Mouse (Mus musculus) frontal cortex, adult 2 months (tissue): ENCODE measurements at regions not wholly inside any gene's neighbourhood (a gene's known extent, or its start where the extent isn't known, plus 50 kb on each side); places are given as distances from the start of the nearest gene placed in this dataset.

Experiments used
- DNase-seq, 2 experiments: peaks; one replicate each; pipeline ENCODE4 v3.0.0; 2022; ENCODE audit warnings: low spot score in 1 of 2; ENCODE audit errors: extremely low spot score in 1 of 2

DNA sequence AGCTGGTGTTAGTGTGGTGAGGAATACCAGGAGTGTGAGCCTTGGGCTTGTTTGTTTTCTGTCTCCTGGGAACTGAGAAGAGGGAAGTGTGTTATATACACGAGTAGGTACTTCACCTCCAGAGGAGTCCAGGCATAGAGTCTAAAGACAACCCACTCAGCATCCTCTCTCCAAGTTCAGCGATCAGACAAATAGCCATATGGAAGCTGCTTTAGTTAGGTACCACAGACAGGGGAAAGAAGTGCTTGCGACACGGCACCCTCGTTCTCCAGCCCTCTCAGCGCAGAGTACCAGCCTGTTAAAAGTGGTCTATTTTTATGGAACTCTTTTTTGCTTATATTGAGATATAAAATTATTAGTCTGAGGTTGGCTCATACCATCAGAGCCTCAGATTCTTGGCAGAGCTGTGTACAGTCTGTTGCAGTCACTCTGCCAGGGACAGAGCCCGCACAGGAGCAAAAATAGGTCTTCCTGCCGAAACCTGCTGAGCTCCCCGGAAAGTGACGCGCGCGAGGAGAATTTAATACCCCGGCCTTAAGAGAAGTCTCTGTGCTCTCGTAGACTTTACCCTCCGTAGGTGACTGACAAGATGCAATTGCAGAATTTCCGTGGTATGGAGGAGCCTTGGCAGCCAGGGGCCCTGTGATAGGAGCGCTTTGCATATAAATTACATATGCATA, 175.5 kb downstream of the Vrk1 start:
- peak; percentile 43 to 61 for DNase-seq

GRCm38 (mm10) chr12:106186501-106186900, 176.5 kb downstream of the Vrk1 start:
- DNase-seq, result no peak

- DNase-seq, result no peak
Observed at GRCm38 (mm10) chr12:106191771-106192170, 181.7 kb downstream of the Vrk1 start.

GRCm38 (mm10) chr12:106199302-106199701, 189.3 kb downstream of the Vrk1 start:
- no peak for DNase-seq

DNA sequence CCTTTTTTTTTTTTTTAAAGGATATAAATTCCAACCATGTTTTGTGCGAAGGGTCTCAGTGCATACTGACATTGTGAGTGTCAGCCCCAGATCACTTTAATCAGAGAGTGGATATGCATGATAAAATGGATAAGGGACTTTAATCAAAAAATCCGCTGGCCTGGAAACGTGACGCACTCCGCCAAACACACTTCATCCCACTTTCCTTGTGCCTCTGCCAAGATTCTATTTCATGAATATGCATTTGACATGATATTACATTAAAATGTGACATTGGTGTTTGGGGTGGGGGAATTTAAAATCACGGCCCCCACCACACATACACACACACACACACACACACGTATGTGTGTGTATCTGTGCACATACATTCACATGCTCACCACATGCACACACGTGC, 193.5 kb downstream of the Vrk1 start:
- DNase-seq, result peak in 1 of 2 experiments; percentile 55

- peak in 1 of 2 experiments; percentile 37 for DNase-seq
Observed at GRCm38 (mm10) chr12:106210959-106211358, 200.9 kb downstream of the Vrk1 start.

DNA sequence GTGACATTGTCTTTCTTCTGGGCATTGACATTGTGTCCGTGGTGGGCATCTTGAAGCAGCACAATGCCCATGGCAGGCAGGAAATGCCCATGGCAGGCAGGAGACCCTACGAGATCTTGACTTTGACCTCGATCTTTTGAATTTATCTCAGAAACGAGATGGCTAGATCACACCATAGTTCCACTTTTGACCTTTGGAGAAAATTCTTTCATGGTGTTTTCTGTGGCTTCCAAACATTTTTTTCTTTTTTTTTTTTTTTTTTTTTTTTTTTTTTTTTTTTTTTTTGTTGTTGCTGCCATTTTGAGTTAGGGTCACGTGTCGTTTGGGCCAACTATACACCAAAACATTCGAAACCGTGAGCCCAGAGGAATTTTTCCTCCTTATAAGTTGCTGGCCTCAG, 201.5 kb downstream of the Vrk1 start:
- no peak for DNase-seq

DNA sequence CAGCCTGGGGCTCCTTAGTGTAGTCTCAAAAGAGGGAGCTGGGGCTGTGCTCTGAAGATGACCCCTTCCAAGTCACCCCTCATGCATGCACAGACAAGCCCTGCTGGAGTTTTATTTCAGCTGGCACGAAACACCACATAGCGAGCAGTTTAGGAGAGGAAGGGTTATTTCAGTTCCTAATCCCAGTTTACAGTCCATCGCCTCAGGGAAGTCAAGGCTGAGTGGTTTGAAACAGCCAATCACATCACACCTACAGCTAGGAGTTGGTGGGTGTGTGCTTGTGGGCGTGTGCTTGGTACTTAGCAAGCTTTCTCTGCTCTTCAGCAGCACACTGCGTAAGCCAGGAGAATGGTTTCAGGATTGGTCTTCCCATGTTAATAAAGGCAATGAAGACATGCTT, 202.4 kb downstream of the Vrk1 start:
- peak in 1 of 2 experiments; percentile 24 for DNase-seq

GRCm38 (mm10) chr12:106220071-106220470, 210.0 kb downstream of the Vrk1 start:
- no peak for DNase-seq

DNA sequence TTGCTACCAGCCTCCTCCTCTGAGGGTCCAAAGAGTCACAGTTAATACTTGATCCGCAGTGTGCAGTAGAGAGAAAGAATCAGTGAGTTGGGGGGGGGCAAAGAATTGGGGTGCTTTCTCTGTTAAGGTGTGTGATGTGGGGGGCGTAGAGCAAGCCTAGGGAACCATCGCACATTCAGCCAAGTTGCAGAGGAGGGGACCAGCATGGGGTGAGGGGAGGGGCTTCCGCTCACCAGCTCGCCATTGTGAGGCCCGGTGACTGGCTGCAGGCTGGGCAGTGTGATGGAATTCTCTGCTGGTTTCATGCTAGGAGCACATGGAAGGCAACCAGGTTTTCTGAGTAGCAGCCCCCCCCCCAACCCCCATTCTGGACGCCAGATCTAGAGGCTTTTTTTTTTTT, 216.2 kb downstream of the Vrk1 start:
- DNase-seq, result no peak

- peak in 1 of 2 experiments; percentile 9 for DNase-seq
Observed at GRCm38 (mm10) chr12:106226776-106227562, 216.9 kb downstream of the Vrk1 start.

DNA sequence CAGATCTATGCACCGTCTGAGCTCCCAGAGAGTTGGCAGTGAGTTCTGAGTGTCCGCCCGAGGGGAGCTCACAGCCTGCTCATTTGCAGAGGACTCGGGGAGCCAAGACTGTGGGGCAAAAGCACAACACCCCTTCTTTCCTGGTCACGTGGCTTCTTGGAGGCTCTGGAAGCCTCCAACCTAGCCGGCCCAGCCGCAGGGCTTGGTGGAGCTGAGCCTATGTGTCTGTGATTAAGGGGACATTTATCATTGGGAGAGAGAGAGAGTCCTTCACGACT, 217.5 kb downstream of the Vrk1 start:
- no peak for DNase-seq

DNA sequence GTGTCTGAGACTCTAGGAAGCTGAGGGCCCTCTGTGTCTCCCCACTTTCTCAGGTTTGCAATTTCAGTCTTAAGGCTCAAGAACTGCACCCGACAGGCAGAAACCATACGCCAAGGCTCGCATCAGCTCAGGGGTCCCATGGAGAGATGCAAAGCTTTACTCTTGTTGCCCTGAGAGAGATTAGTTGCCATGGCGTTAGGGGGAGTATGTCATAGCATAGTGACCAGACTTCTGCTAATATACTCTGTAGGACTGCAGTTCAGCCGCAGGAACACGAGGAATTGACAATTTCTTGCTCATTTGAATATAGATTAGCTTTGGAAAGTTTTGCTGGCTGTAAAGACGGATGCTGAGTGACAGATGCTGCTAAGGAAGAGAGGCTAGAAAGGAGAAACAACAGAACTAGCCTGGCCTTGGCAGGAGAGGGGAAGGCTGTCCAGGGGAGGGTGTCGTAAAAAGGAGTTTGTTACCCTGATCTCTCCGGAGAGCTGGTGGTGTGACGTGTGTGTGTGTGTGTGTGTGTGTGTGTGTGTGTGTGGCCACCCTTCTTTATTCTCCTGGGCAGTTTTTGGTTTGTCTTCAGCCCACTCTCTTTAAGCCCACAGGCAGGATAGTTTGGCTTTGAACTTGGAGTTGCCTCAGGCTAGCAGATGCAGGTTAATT, 235.3 kb downstream of the Vrk1 start:
- no peak for DNase-seq

GRCm38 (mm10) chr12:106273591-106273990, 263.6 kb downstream of the Vrk1 start:
- peak in 1 of 2 experiments; percentile 44 for DNase-seq

- no peak for DNase-seq
Observed at GRCm38 (mm10) chr12:106277886-106278285, 267.9 kb downstream of the Vrk1 start.

DNA sequence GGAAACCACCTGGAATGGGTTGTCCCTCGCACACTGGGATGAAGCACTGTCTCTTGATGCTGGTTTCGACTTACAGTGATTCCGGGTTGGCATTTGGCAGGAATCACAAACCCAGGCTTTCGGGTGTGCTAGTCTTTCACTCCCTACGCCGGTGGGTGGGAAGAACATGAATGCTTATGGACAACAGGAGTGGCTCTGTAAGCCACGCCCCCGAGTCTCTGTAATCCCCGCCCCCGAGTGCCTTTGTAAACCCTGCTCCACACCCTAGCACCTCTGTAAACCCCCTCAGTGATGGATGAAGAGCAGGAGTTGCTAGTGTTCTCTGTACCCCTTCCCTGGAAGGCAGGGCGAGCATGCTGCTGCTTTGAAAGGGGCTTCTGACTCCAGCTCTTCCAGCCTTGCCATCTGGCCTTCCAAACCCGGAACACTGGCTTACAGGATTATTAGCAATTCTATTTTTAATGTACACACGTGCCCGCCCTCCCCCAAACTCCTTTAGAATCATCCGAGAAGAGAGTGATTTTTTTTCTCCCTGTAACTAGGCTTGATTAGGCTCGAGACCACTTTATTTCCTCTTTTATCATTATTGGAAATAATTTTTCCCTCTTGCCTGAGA, 272.6 kb downstream of the Vrk1 start:
- no peak for DNase-seq

DNA sequence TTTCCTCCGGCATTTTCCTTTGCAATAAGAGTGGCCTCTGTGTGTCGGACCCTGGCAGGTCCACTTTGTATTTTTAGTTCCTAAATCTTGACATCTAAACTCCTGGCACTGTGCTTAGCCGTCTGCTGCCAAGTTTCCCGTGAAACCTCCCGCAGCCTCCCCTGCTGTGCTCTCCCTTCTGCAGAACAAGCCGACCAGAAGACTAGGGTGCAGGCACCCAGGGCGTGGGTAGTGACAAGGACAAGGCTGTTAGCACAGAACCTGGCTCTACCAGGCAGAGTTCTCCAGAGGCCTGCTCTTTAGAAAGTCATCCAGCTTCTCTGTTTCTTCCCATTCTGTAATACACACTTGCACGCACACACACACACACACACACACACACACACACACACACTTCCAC, 274.8 kb downstream of the Vrk1 start:
- peak in 1 of 2 experiments; percentile 51 for DNase-seq

GRCm38 (mm10) chr12:106288791-106289515, 278.9 kb downstream of the Vrk1 start:
- no peak for DNase-seq

- DNase-seq, result no peak
Observed at GRCm38 (mm10) chr12:106291476-106292046, 281.5 kb downstream of the Vrk1 start.

GRCm38 (mm10) chr12:106293117-106293516, 283.1 kb downstream of the Vrk1 start:
- DNase-seq, result no peak
